Mouse (Mus musculus) adrenal gland, adult (tissue): ENCODE measurements at regions not wholly inside any gene's neighbourhood (a gene's known extent, or its start where the extent isn't known, plus 50 kb on each side); places are given as distances from the start of the nearest gene placed in this dataset.

Experiments used
- DNase-seq, 2 experiments: peaks; one replicate each; pipeline ENCODE4 v3.0.0; 2022 to 2023; ENCODE audit warnings: low spot score in 1 of 2; ENCODE audit not compliant: inconsistent age in 2 of 2

GRCm38 (mm10) chr6:51200207-51200606 is 232.3 kb upstream of the Nfe2l3 start:
- no peak for DNase-seq

- no peak for DNase-seq
Observed at GRCm38 (mm10) chr6:51200837-51201236, 231.6 kb upstream of the Nfe2l3 start.

GRCm38 (mm10) chr6:51204306-51204705 is 228.2 kb upstream of the Nfe2l3 start:
- no peak for DNase-seq

- no peak for DNase-seq
Observed at GRCm38 (mm10) chr6:51205411-51205810, 227.1 kb upstream of the Nfe2l3 start.

GRCm38 (mm10) chr6:51206712-51207505 is 225.6 kb upstream of the Nfe2l3 start:
- peak; percentile 36 to 82 for DNase-seq

GRCm38 (mm10) chr6:51207587-51208361 is 224.7 kb upstream of the Nfe2l3 start:
- DNase-seq = no peak

GRCm38 (mm10) chr6:51208660-51209396 is 223.6 kb upstream of the Nfe2l3 start:
- peak; percentile 49 to 89 for DNase-seq

GRCm38 (mm10) chr6:51211418-51211817 is 221.1 kb upstream of the Nfe2l3 start:
- peak in 1 of 2 experiments; percentile 48 for DNase-seq

GRCm38 (mm10) chr6:51212216-51212615 is 220.3 kb upstream of the Nfe2l3 start:
- DNase-seq = no peak

GRCm38 (mm10) chr6:51215371-51215770 is 217.1 kb upstream of the Nfe2l3 start:
- peak in 1 of 2 experiments; percentile 29 for DNase-seq

- DNase-seq = peak; percentile 63 to 96
Observed at GRCm38 (mm10) chr6:51216472-51216871, 216.0 kb upstream of the Nfe2l3 start.

- DNase-seq = no peak
Observed at GRCm38 (mm10) chr6:51219691-51220090, 212.8 kb upstream of the Nfe2l3 start.

GRCm38 (mm10) chr6:51220778-51221177 is 211.7 kb upstream of the Nfe2l3 start:
- no peak for DNase-seq

- no peak for DNase-seq
Observed at GRCm38 (mm10) chr6:51236077-51236740, 196.3 kb upstream of the Nfe2l3 start.

- DNase-seq = no peak
Observed at GRCm38 (mm10) chr6:51240039-51240438, 192.4 kb upstream of the Nfe2l3 start.

- no peak for DNase-seq
Observed at GRCm38 (mm10) chr6:51250233-51250632, 182.2 kb upstream of the Nfe2l3 start.

GRCm38 (mm10) chr6:51251432-51251831 is 181.0 kb upstream of the Nfe2l3 start:
- no peak for DNase-seq

- no peak for DNase-seq
Observed at GRCm38 (mm10) chr6:51252721-51253120, 179.7 kb upstream of the Nfe2l3 start.

GRCm38 (mm10) chr6:51256631-51257030 is 175.8 kb upstream of the Nfe2l3 start:
- DNase-seq = no peak

GRCm38 (mm10) chr6:51257524-51257923 is 174.9 kb upstream of the Nfe2l3 start:
- DNase-seq = no peak

GRCm38 (mm10) chr6:51258304-51258703 is 174.2 kb upstream of the Nfe2l3 start:
- no peak for DNase-seq
